Mouse (Mus musculus) embryonic facial prominence, embryonic 14.5 days (tissue): ENCODE measurements at regions not wholly inside any gene's neighbourhood (a gene's known extent, or its start where the extent isn't known, plus 50 kb on each side); places are given as distances from the start of the nearest gene placed in this dataset.

Experiments
- ATAC-seq: fragments of 200-750 bp; cut with Nextera tagmentation; 2 replicates; pipeline ENCODE4 v1.8.0; 2017; ENCODE audit warnings: low read depth, moderate number of reproducible peaks, moderate TSS enrichment
- DNase-seq: peaks from one replicate; pipeline ENCODE4 v3.0.0-alpha.2; 2015; ENCODE audit warnings: low spot score
- H3K27ac ChIP-seq: fragments of 300-500 bp; sonication (generic); replicated peaks from 2 replicates; pipeline ENCODE4 v1.5.1; 2014; ENCODE audit warnings: low read depth, mild to moderate bottlenecking, low read length, moderate library complexity
- H3K27me3 ChIP-seq: fragments of 300-500 bp; sonication (generic); replicated peaks from 2 replicates; pipeline ENCODE4 v1.6.1; 2014; ENCODE audit warnings: low read length; ENCODE audit not compliant: control insufficient read depth, insufficient read depth
- H3K36me3 ChIP-seq: fragments of 300-500 bp; sonication (generic); 2 replicates; pipeline ENCODE4 v1.6.1; 2014; ENCODE audit warnings: low read length, mixed read lengths; ENCODE audit not compliant: control insufficient read depth, insufficient read depth
- H3K4me1 ChIP-seq: fragments of 300-500 bp; sonication (generic); 2 replicates; pipeline ENCODE4 v1.6.1; 2014; ENCODE audit warnings: antibody characterized with exemption, low read length; ENCODE audit not compliant: control insufficient read depth, insufficient read depth
- H3K4me2 ChIP-seq: fragments of 300-500 bp; sonication (generic); 2 replicates; pipeline ENCODE4 v1.6.1; 2014; ENCODE audit warnings: low read depth, mild to moderate bottlenecking, low read length, moderate library complexity, mixed read lengths
- H3K4me3 ChIP-seq: fragments of 300-500 bp; sonication (generic); 2 replicates; pipeline ENCODE4 v1.5.1; 2014; ENCODE audit warnings: low read depth, mild to moderate bottlenecking, low read length
- H3K9ac ChIP-seq: fragments of 300-500 bp; sonication (generic); 2 replicates; pipeline ENCODE4 v1.6.1; 2014; ENCODE audit warnings: low read depth, mild to moderate bottlenecking, low read length, moderate library complexity, mixed read lengths
- H3K9me3 ChIP-seq: fragments of 300-500 bp; sonication (generic); 2 replicates; pipeline ENCODE4 v1.6.1; 2016; ENCODE audit warnings: low read length; ENCODE audit not compliant: control insufficient read depth
- WGBS: fragments of 180-500 bp; shearing (Covaris S2); extraction: QIAGEN DNeasy Blood & Tissue Kit; methylation state at CpG from one replicate; pipeline ENCODE4 v1.1.7; 2014; 5-methylcytosine and 5-hydroxymethylcytosine counted together

GRCm38 (mm10) chr2:131676736-131677135 is 114.7 kb upstream of the Adra1d start:
- Histone ChIP-seq H3K4me1 (0 out of 2 replicates have a peak, but pooled peaks cover 6% of the 10 kb centered on the region), H3K27me3 (no peaks in the 10 kb centered on the region), H3K4me3 (no peak overlapping the region), H3K9me3 (no peaks in the 10 kb centered on the region), H3K27ac (no peak overlapping the region), H3K4me2 (no peak overlapping the region), H3K9ac (no peak overlapping the region), H3K36me3 (no peaks in the 10 kb centered on the region)
- WGBS = 82% methylated on average over 1 of the region's 1 CpGs
- ATAC-seq (no peak), DNase-seq (no peak)

- no peak for DNase-seq
- Histone ChIP-seq H3K27me3 (no peaks in the 10 kb centered on the region), H3K36me3 (no peaks in the 10 kb centered on the region), H3K9me3 (no peaks in the 10 kb centered on the region), H3K9ac (no peak overlapping the region), H3K4me2 (no peak overlapping the region), H3K4me3 (no peak overlapping the region), H3K27ac (no peak overlapping the region), H3K4me1 (0 out of 2 replicates have a peak, but pooled peaks cover 6% of the 10 kb centered on the region)
- ATAC-seq = no peak
- 90% methylated on average over 6 of the region's 6 CpGs for WGBS
Measured at GRCm38 (mm10) chr2:131674872-131675271, 112.8 kb upstream of the Adra1d start.

- Histone ChIP-seq H3K4me2 (no peak overlapping the region), H3K36me3 (no peaks in the 10 kb centered on the region), H3K9ac (no peak overlapping the region), H3K27ac (no peak overlapping the region), H3K9me3 (no peaks in the 10 kb centered on the region), H3K4me1 (0 out of 2 replicates have a peak, but pooled peaks cover 6% of the 10 kb centered on the region), H3K4me3 (no peak overlapping the region), H3K27me3 (no peaks in the 10 kb centered on the region)
- ATAC-seq = no peak
- WGBS = 49% methylated on average over 3 of the region's 3 CpGs
- peak; percentile 72 for DNase-seq
Measured at GRCm38 (mm10) chr2:131673351-131673750, 111.3 kb upstream of the Adra1d start.

GRCm38 (mm10) chr2:131672646-131673045 is 110.6 kb upstream of the Adra1d start:
- Histone ChIP-seq H3K4me2 (no peak overlapping the region), H3K4me1 (0 out of 2 replicates have a peak, but pooled peaks cover 6% of the 10 kb centered on the region), H3K9me3 (no peaks in the 10 kb centered on the region), H3K9ac (no peak overlapping the region), H3K4me3 (no peak overlapping the region), H3K27ac (peak overlapping the region; percentile 62), H3K27me3 (no peaks in the 10 kb centered on the region), H3K36me3 (no peaks in the 10 kb centered on the region)
- DNase-seq (no peak), ATAC-seq (no peak)
- WGBS = 82% methylated on average over 1 of the region's 1 CpGs

- H3K4me1 ChIP-seq = 0 out of 2 replicates have a peak, but pooled peaks cover 6% of the 10 kb centered on the region
- ATAC-seq (no peak), DNase-seq (peak; percentile 55)
- H3K27me3 ChIP-seq = no peaks in the 10 kb centered on the region
- H3K9ac ChIP-seq = no peak overlapping the region
- no peaks in the 10 kb centered on the region for H3K36me3 ChIP-seq
- H3K4me2 ChIP-seq = no peak overlapping the region
- no peak overlapping the region for H3K4me3 ChIP-seq
- H3K9me3 ChIP-seq = no peaks in the 10 kb centered on the region
- no peak overlapping the region for H3K27ac ChIP-seq
- 41% methylated on average over 1 of the region's 1 CpGs for WGBS
Measured at GRCm38 (mm10) chr2:131672223-131672622, 110.1 kb upstream of the Adra1d start.

- Histone ChIP-seq H3K27ac (no peak overlapping the region), H3K4me1 (0 out of 2 replicates have a peak, but pooled peaks cover 6% of the 10 kb centered on the region), H3K4me3 (no peak overlapping the region), H3K4me2 (no peak overlapping the region), H3K27me3 (no peaks in the 10 kb centered on the region), H3K9me3 (no peaks in the 10 kb centered on the region), H3K9ac (no peak overlapping the region), H3K36me3 (no peaks in the 10 kb centered on the region)
- ATAC-seq (no peak), DNase-seq (no peak)
Measured at GRCm38 (mm10) chr2:131670876-131671275, 108.8 kb upstream of the Adra1d start.

GRCm38 (mm10) chr2:131667874-131668273 is 105.8 kb upstream of the Adra1d start:
- Histone ChIP-seq H3K27me3 (no peaks in the 10 kb centered on the region), H3K36me3 (no peaks in the 10 kb centered on the region), H3K4me2 (no peak overlapping the region), H3K27ac (no peak overlapping the region), H3K4me3 (no peak overlapping the region), H3K9ac (no peak overlapping the region), H3K9me3 (no peaks in the 10 kb centered on the region), H3K4me1 (0 out of 2 replicates have a peak, but pooled peaks cover 3% of the 10 kb centered on the region)
- ATAC-seq = no peak
- DNase-seq = no peak
- WGBS = 84% methylated on average over 2 of the region's 2 CpGs

GRCm38 (mm10) chr2:131666841-131667364 is 104.8 kb upstream of the Adra1d start:
- Histone ChIP-seq H3K9ac (no peak overlapping the region), H3K36me3 (no peaks in the 10 kb centered on the region), H3K4me2 (no peak overlapping the region), H3K4me1 (no peaks in the 10 kb centered on the region), H3K27me3 (no peaks in the 10 kb centered on the region), H3K9me3 (no peaks in the 10 kb centered on the region), H3K4me3 (no peak overlapping the region), H3K27ac (no peak overlapping the region)
- no peak for ATAC-seq
- no peak for DNase-seq
- 68% methylated on average over 3 of the region's 3 CpGs for WGBS

GRCm38 (mm10) chr2:131664575-131664974 is 102.5 kb upstream of the Adra1d start:
- Histone ChIP-seq H3K27me3 (no peaks in the 10 kb centered on the region), H3K4me3 (no peak overlapping the region), H3K27ac (no peak overlapping the region), H3K4me2 (no peak overlapping the region), H3K9me3 (no peaks in the 10 kb centered on the region), H3K36me3 (no peaks in the 10 kb centered on the region), H3K4me1 (no peaks in the 10 kb centered on the region), H3K9ac (no peak overlapping the region)
- ATAC-seq (no peak), DNase-seq (no peak)
- WGBS = 68% methylated on average over 3 of the region's 3 CpGs
